Mouse (Mus musculus) thymus, adult 2 months (tissue): ENCODE data around the gene Ttc39a. TPM values are rescaled to one million over a fixed set of nuclear protein-coding genes. Genes with fewer than 3 reads are reported as not detected.

ENCODE experiments used
- DNase-seq: peaks from one replicate; pipeline ENCODE4 v3.0.0; 2021
- H3K27ac ChIP-seq: fragments of 200-500 bp; 2 replicates; pipeline ENCODE4 v1.5.1; 2012; ENCODE audit warnings: low read length, control low read depth; ENCODE audit not compliant: control insufficient read depth, insufficient read depth
- H3K27me3 ChIP-seq: fragments of 200-500 bp; 2 replicates; pipeline ENCODE4 v1.6.1; 2012; ENCODE audit warnings: mild to moderate bottlenecking, low read length, moderate library complexity, mixed read lengths; ENCODE audit not compliant: control insufficient read depth, insufficient read depth
- H3K36me3 ChIP-seq: fragments of 200-500 bp; 2 replicates; pipeline ENCODE4 v1.6.1; 2012; ENCODE audit warnings: mild to moderate bottlenecking, low read length, moderate library complexity; ENCODE audit not compliant: control insufficient read depth, insufficient read depth
- H3K4me1 ChIP-seq: fragments of 200-500 bp; replicated peaks from 2 replicates; pipeline ENCODE4 v1.6.1; 2012; ENCODE audit warnings: low read length; ENCODE audit not compliant: control insufficient read depth, insufficient read depth
- H3K4me3 ChIP-seq: fragments of 200-500 bp; 2 replicates; pipeline ENCODE4 v1.5.1; 2012; ENCODE audit warnings: mild to moderate bottlenecking, low read length, control low read depth, moderate library complexity; ENCODE audit not compliant: control insufficient read depth, insufficient read depth
- CTCF ChIP-seq: fragments of 200-500 bp; IDR thresholded peaks from 2 replicates; pipeline ENCODE4 v1.5.1; 2012; ENCODE audit warnings: mild to moderate bottlenecking, control low read depth, low read length, moderate library complexity, borderline replicate concordance; ENCODE audit not compliant: control insufficient read depth, poor library complexity, insufficient read depth; ENCODE audit errors: extremely low read depth
- POLR2A ChIP-seq: fragments of 200-500 bp; IDR thresholded peaks from 2 replicates; pipeline ENCODE4 v1.6.1; 2012; ENCODE audit warnings: mild to moderate bottlenecking, low read length, control low read depth, moderate library complexity; ENCODE audit not compliant: control insufficient read depth, poor library complexity, insufficient read depth; ENCODE audit errors: extremely low read depth
- WGBS: fragments of 180-500 bp; shearing (Covaris S2); methylation state at CpG from one replicate; pipeline ENCODE4 v1.1.7; 2018; 5-methylcytosine and 5-hydroxymethylcytosine counted together
- polyA plus RNA-seq: library from polyadenylated mRNA; depleted of rRNA; stranded (reverse); fragments of >200 nt; gene quantifications from 2 replicates; pipeline ENCODE4 v1.2.3, GENCODE M21; 2012

The Ttc39a gene
- polyA plus RNA-seq, 1 experiment: 15.0 TPM

DNA sequence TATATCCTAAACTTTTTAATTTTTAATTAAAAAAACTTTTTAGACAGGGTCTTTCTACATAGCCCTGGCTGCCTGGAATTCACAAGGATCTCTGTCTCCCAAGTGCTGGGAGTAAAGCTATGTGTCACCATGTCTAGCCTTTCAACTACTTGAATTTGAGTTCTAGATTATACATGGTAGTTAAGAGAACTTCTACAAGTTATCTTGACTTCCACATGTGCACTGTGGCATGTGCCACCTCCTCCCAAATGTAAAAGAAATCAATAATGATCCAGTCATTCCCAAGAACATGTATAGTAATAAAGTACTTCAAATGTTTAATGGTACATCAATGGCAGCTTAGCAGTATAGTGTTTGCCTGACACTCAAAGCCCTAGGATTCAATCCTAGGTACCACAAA, 61.3 kb downstream of the Ttc39a start:
- no peak overlapping the region for H3K27ac ChIP-seq
- no peaks in the 10 kb centered on the region for H3K4me1 ChIP-seq
- H3K36me3 ChIP-seq: no peaks in the 10 kb centered on the region
- no peaks in the 10 kb centered on the region for H3K27me3 ChIP-seq
- DNase-seq: no peak
- TF ChIP-seq POLR2A (no peak), CTCF (no peak)
- H3K4me3 ChIP-seq: no peak overlapping the region

DNA sequence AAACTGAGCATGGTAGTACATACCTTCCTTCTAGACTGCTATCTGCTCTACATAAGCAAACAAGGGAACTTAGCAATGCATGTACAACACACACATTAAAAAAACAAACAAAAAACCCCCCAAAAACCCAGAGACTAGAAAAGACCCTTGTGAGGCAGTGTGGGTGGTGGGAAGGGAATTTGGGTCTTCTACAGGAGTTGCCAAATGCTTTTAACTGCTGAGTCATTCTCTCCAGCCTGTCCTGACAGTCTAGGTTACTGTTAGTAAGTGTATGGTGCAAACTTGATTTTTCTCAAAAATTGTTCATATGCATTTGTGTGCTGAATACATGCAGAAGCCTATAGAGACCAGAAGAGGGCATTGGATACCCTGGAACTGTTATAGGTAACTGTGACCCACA, 65.2 kb downstream of the Ttc39a start:
- Histone ChIP-seq H3K27ac (no peak overlapping the region), H3K4me3 (no peak overlapping the region), H3K36me3 (no peaks in the 10 kb centered on the region), H3K27me3 (no peaks in the 10 kb centered on the region), H3K4me1 (no peaks in the 10 kb centered on the region)
- TF ChIP-seq CTCF (no peak), POLR2A (no peak)
- no peak for DNase-seq

- 99% methylated on average over 3 of the region's 3 CpGs for WGBS
- no peak for DNase-seq
- H3K4me3 ChIP-seq: no peak overlapping the region
- H3K4me1 ChIP-seq: no peaks in the 10 kb centered on the region
- H3K36me3 ChIP-seq: no peaks in the 10 kb centered on the region
- TF ChIP-seq CTCF: no peak
- TF ChIP-seq POLR2A: no peak
- no peak overlapping the region for H3K27ac ChIP-seq
- H3K27me3 ChIP-seq: no peaks in the 10 kb centered on the region
These were observed 66.1 kb downstream of the Ttc39a start for GRCm38 (mm10) chr4:109472566-109472965.

- Histone ChIP-seq H3K27ac (no peak overlapping the region), H3K27me3 (no peaks in the 10 kb centered on the region), H3K36me3 (no peaks in the 10 kb centered on the region), H3K4me1 (no peaks in the 10 kb centered on the region), H3K4me3 (no peak overlapping the region)
- TF ChIP-seq CTCF (no peak), POLR2A (no peak)
- DNase-seq: no peak
- 84% methylated on average over 2 of the region's 2 CpGs for WGBS
These were observed 68.7 kb downstream of the Ttc39a start for GRCm38 (mm10) chr4:109475078-109475477.

DNA sequence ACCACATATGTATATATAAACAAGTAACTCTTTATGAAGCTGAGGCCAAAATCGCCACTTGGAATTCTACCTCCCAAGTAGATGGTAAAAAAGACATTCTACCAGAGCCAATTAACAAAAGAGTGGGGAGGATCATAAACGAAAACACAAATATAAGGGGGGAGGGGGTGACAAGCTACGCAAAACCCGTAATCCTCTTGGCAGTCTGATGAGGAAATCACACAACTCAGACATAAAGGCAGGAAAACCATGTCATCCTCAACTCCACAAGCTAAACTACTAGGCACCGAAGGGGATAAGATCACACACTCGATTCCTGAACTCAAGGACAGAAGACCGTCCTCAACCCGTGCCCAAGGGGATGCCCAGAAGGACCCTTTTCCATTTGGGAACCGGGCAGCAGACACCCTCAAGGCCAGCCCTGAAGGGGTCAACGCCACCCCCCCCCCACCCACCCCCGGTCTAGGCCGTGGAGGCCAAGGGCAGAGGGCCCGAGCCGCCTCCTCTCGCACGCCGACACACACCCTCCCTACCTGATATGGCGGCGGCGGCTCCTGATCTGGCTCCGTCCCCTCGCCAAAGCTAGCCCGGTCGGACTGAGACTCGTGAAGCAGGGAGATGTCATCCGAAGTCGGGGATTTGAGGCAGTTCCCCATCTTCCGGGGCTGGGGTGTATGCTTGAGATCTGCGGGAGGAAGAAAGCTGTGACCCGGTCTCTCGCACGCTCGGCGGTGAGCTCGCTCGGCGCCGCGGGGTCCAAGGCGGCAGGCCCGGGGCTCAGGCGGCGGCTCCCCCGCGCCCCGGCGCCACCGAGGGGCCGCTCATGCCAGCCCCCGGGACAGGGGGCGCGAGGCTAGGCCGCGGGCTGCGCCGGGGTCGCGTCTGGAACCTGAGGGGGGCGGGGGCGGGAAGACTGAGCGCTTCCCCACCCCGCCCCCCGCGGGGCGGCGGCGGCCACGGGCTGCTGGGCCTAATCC, 69.4 kb downstream of the Ttc39a start:
- TF ChIP-seq CTCF (no peak), POLR2A (no peak)
- Histone ChIP-seq H3K4me3 (peak overlapping the region; percentile 64), H3K27ac (no peak overlapping the region), H3K27me3 (no peaks in the 10 kb centered on the region), H3K36me3 (no peaks in the 10 kb centered on the region), H3K4me1 (no peaks in the 10 kb centered on the region)
- DNase-seq: peak; percentile 40
- 1% methylated on average over 62 of the region's 68 CpGs for WGBS

GRCm38 (mm10) chr4:109476554-109477014, 70.2 kb downstream of the Ttc39a start:
- peak; percentile 68 for DNase-seq
- Histone ChIP-seq H3K4me1 (no peaks in the 10 kb centered on the region), H3K36me3 (no peaks in the 10 kb centered on the region), H3K27me3 (no peaks in the 10 kb centered on the region), H3K4me3 (peak overlapping the region; percentile 64), H3K27ac (no peak overlapping the region)
- TF ChIP-seq CTCF: no peak
- TF ChIP-seq POLR2A: no peak
- under 1% methylated on average over 38 of the region's 39 CpGs for WGBS
